Mouse (Mus musculus) left cerebral cortex, postnatal 4 days (tissue): ENCODE measurements around the gene Traf7. TPM values are rescaled to one million over a fixed set of nuclear protein-coding genes. Genes with fewer than 3 reads are reported as not detected.

Experiments used
- DNase-seq: peaks from one replicate; pipeline ENCODE4 v3.0.0-alpha.2; 2022
- intact Hi-C: fragments of 180-260 bp; cut with DNase I; formaldehyde crosslinking; loops from one replicate; pipeline ENCODE4 v1.15.1; 2025
- total RNA-seq, 2 experiments: library from RNA; stranded (reverse); gene quantifications; 2 replicates each; pipeline ENCODE4 v1.2.3; 2021

Traf7 gene
- total RNA-seq, result 100 to 1,000 TPM; 166 to 172 TPM

GRCm38 (mm10) chr17:24527723-24528559, at the start of gene Traf7:
Gene Traf7, minus strand, starts transcription at chr17:24527938.
- intact Hi-C loops, result no loop called here
- peak; percentile 91 for DNase-seq

DNA sequence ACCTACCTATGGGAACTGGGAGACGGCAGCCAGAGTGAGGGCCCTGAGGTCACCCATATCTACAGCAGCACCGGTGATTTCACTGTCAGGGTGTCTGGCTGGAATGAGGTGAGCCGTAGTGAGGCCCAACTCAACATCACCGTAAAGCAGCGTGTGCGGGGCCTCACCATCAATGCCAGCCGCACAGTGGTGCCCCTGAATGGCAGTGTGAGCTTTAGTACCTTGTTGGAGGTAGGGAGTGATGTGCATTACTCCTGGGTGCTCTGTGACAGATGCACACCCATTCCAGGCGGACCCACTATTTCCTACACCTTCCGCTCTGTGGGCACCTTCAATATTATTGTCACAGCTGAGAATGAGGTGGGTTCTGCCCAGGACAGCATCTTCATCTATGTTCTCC, 46.1 kb upstream of the Traf7 start:
- intact Hi-C loops, result no loop called here

GRCm38 (mm10) chr17:24572651-24573245, 45.0 kb upstream of the Traf7 start:
- intact Hi-C loops, result no loop called here
- DNase-seq, result no peak

More for the DNA sequence above, 46.1 kb upstream of the Traf7 start:
- DNase-seq, result no peak

- intact Hi-C loops, result no loop called here
Measured at GRCm38 (mm10) chr17:24569837-24570236, 42.1 kb upstream of the Traf7 start.

GRCm38 (mm10) chr17:24567034-24567779, 39.5 kb upstream of the Traf7 start:
- DNase-seq, result no peak
- intact Hi-C loops, result no loop called here

More at GRCm38 (mm10) chr17:24569837-24570236, 42.1 kb upstream of the Traf7 start:
- DNase-seq, result no peak

GRCm38 (mm10) chr17:24565792-24566191, 38.1 kb upstream of the Traf7 start:
- intact Hi-C loops, result no loop called here
- DNase-seq, result no peak

DNA sequence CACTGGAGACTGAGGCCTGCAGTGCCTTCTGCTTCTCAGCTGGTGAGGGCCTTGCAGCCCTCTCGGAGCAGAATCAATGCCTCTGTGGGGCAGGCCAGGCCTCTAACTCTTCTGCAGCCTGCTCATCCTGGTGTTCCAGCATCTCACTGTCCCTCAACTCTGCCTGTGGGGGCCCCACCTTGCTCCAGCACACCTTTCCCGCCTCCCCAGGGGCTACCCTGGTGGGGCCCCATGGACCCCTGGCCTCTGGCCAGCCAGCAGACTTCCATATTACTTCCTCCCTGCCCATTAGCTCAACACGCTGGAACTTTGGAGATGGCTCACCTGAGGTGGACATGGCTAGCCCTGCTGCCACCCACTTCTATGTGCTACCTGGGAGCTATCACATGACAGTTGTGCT, 37.4 kb upstream of the Traf7 start:
- intact Hi-C loops, result no loop called here
- no peak for DNase-seq

DNA sequence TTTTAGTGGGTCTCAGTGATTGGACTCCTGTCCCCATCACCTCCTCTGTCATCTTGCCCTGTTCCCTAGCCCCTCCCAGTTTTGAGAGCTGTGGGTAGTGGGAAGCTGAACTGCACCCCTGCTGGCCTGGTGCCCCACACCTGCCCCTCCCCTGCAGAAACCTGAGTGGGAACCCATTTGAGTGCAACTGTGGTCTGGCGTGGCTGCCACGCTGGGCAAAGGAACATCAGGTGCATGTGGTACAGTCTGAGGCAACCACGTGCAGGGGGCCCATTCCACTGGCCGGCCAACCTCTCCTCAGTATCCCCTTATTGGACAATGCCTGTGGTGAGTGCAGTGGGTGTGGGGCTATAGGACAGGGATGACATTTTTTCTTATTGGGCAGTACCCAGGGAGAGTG, 36.7 kb upstream of the Traf7 start:
- no peak for DNase-seq
- intact Hi-C loops, result no loop called here

- DNase-seq, result no peak
- intact Hi-C loops, result no loop called here
Measured at GRCm38 (mm10) chr17:24563638-24564037, 35.9 kb upstream of the Traf7 start.

DNA sequence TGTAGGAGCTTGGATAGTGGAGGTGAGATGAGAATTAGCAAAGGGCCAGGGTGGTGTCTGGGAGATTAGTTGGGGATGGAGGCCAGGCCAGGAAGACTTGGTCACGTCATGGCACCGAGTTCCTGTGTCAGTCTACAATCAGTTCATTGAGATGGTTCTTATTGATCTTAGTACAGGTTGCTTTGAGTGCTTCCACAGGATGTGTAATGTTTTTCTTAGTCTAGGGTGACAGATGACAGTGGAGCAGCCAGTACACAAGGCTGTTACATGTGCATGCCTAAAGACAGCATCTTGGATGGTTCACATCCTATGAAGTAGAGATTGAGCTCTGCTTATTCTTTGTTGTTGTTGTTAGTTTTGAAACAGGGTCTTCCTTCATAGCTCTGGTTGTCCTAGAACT, 33.9 kb upstream of the Traf7 start:
- intact Hi-C loops, result no loop called here

DNA sequence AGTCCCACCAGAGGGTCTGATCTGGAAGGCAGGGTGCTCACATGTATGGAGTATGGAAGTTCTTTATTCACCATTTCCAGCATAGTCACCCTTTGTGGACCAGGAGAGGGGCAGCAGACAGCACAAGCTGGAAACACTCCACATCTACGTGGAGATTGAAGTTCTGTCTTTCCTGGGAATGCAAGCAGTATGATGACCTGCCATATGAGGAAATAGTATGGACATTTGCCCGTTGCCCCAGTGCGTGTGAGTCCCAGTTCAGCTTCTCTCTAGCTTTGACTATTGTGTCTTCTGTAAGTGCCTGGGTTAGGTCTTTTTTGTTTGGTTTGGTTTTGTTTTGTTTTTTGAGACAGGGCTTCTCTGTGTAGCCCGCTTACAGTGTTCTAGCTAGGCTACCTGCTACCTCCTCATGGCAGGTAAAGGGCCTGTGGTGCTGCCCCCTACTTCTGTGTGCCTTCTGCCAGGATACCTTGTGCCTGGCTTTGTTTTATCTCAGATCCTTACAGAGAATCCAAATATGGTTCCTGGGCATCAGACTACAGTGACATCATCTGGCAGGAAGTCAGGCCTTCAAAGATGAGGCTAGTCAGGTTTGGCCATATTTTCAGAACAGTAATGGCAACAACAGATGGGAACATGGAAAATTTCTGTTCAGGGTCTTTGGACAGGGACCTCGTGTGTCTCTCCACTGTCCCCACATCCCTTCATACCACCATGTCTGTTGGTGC, 32.7 kb upstream of the Traf7 start:
- intact Hi-C loops, result no loop called here
- no peak for DNase-seq

More for the DNA sequence above, 33.9 kb upstream of the Traf7 start:
- DNase-seq, result no peak

- DNase-seq, result no peak
- intact Hi-C loops, result no loop called here
Measured at GRCm38 (mm10) chr17:24559146-24559545, 31.4 kb upstream of the Traf7 start.

- no peak for DNase-seq
- intact Hi-C loops, result no loop called here
Measured at GRCm38 (mm10) chr17:24558600-24559099, 30.9 kb upstream of the Traf7 start.

DNA sequence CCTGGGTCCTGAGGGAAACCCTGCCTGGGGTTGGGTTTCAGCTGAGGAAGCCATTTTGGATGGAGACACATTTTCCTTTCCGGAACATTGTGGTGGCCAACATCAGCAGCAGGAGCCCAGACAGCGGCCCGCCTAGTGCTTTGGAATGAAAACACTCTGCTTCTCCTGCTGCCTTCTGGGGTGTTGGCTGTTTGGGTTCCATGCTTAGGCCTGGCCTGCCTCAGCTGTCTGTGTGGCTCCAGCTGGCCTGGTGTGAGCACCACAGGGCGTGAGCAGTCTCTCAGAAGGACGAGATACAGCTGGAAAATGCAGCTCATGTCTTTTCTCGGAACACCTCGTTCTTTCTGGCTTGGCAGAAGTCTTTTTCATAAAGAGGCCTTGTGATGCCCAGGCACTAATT, 29.4 kb upstream of the Traf7 start:
- intact Hi-C loops, result no loop called here
- DNase-seq, result no peak

DNA sequence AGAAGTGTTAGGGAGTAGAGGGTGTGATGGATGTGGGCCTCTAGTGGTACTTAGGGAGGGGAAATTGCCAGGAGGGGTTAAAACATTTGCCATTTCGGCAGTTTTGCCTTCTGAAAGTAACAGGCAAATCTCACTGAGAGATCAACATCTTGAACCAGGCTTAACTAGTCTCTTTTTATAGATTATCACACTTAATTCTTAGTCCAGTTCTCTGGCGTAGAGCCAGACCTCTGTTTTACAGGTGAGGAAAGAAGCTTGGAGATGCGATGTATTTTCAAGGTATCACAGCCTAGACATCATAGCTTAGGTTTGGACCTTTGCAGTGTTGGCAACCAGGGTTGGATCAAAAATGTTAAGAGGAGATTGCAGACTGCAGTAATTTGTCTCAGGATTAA, 23.3 kb upstream of the Traf7 start:
- DNase-seq, result no peak
- intact Hi-C loops, result no loop called here

DNA sequence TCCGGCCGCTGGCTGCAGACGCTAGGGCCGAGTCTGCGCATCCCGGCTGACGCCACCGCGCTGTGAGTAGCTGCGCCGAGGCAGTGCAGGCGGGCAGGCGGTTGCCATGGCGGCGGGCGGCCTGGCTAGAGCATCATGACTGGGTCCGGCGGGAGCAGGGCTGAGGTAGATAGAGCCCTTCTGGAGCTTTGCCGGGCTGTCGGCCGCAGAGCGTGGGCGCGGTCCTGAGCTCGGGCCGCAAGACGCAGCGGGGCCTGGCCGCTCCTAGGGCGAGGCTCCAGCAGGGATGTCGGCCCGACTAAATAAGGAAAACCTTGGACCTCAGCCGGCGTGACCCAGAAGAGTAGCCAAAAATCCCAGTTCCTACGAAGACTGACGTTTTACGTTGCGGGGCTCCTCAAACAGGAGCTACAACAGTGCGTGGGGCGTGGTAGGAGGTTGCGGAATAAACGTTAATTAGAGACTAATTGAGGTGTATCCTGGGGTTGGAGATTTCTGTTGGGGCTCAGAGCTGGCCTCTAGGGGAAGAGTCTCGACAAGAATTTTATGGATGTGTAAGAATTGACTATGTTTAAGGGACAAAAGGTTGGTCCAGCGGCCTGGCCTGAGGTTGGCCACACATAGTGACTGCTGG, 22.8 kb upstream of the Traf7 start:
- intact Hi-C loops, result no loop called here

GRCm38 (mm10) chr17:24549618-24550415, 22.1 kb upstream of the Traf7 start, which contains the start of gene Pkd1:
Gene Pkd1, plus strand, starts transcription at chr17:24549834.
- intact Hi-C loops, result no loop called here
- DNase-seq, result peak; percentile 98

More for the DNA sequence above, 22.8 kb upstream of the Traf7 start:
- peak; percentile 87 for DNase-seq

GRCm38 (mm10) chr17:24548921-24549617, 21.3 kb upstream of the Traf7 start:
- intact Hi-C loops, result no loop called here
- peak; percentile 21 for DNase-seq

DNA sequence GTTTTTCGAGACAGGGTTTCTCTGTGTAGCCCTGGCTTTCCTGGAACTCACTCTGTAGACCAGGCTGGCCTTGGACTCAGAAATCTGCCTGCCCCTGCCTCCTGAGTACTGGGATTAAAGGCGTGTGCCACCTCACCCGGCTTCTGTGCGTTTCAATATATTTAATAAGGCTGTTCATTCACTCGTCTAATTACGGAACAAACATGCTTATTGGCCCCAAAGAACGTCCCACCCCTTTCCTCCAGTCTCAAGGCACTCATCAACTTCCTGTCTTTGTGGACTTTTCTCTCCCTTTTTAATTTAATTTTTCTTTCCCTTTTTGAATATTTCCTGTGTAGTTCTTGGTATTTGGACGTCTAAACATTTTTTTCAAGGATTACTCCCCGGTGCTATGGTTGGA, 20.7 kb upstream of the Traf7 start:
- intact Hi-C loops, result no loop called here
- DNase-seq, result no peak
